Mouse (Mus musculus) T-helper 1 cell (primary cell): Measurements from ENCODE around the gene Aldh8a1.

ENCODE experiments used
- in situ Hi-C: fragments of 300-600 bp; cut with MboI, MseI; formaldehyde crosslinking; loops from one replicate; pipeline ENCODE4 v1.15.1; 2025; ENCODE audit warnings: high pct_unique_total_duplicates

Gene Aldh8a1

DNA sequence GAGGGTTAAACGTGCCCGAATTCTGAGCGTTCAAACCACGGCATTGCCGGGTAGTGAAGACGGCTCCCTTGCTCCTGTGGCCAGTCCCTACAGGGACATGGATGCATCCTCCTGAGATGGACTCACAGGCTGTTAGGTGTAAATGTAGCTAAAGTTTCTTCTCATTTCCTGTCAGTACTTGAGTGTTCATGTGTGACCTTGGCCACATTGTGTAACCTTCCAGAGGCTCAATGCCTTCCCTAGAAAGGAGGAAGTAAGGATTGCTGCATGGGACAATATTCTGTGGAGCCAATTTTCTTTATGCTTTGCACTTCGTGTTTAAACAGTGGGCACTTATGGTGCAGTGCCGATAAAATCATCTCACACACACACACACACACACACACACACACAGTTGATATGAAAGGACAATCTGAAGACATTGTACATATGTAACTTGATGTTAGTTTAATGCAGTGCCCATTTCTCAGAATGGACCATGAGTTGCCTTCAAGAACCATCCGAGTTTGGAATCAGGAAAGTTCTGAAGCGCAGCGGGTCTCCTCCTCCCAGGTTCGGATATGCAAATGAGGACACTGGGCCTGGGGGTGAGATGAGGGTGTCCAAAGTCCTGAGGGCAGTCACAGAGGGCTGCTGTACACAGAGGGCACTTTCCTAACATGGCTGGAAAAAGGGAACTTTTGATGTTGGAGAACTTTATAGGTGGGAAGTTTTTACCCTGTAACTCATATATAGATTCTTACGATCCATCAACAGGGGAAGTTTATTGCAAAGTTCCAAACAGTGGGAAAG, at the start of gene Aldh8a1:
Aldh8a1 (plus strand) TSS at position 610 of the 792 bp plus-strand sequence.
- in situ Hi-C loops: no loop called here

DNA sequence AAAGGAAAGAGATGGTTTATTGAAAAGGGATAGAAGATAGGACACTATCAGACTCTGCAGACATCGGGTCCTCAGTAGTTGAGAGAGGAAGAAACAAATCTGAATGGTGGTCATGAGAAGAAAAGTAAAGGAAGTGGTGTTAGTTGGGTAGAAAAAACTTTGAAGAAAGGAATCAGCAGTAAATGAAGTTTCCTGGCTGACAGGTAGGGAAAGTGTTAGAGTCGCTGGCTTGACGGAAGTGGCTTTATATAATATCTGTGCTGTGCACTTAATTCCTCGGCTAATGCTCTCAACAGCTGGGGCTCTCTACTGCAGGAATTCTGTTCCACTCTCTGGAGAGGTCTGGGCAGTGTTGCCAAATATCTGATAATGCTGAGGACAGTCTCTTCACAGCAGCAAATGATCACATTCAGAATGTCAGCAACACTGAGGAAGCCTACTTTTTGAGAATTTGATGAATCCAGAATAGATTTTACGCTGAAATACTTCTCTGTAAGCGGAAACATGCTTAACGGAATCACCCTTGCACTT, 49.4 kb upstream of the Aldh8a1 start:
- in situ Hi-C loops: no loop called here

DNA sequence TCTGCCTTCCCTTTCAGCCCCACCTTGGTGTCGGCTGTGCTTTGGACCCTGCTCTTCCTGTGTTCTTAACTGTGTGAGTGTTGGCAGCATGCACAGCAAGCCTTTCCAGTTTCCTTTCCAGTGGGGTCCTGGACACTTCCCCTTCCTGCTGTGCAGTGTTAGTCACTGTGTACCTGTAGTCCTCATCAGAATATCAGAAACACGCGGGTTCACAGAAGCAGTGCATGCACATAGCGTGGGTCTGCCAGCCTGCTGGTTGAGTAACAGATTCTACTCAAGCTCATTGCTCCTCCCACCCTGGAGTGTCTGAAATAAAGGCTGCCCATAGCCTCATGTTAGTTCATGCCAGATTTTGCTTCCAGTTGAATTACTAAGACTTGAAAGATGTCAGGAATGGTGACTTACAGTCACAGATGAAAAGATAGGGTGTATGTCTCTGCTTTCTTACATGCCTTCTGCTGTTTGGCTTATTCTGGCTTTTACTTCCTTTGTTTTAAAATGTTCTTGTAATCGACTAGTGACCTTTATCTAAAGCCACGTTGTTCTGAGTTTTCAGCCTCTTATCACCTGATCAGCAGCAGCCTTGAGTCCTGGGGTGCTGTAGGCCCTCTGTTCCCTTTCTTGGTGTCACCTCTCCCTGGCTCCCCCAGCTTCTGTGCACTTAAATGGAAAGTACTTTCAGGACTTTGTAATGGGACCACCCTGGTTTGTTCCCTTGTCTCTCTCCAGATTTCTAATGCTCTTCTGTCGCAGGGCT, 42.6 kb upstream of the Aldh8a1 start:
- in situ Hi-C loops: no loop called here

DNA sequence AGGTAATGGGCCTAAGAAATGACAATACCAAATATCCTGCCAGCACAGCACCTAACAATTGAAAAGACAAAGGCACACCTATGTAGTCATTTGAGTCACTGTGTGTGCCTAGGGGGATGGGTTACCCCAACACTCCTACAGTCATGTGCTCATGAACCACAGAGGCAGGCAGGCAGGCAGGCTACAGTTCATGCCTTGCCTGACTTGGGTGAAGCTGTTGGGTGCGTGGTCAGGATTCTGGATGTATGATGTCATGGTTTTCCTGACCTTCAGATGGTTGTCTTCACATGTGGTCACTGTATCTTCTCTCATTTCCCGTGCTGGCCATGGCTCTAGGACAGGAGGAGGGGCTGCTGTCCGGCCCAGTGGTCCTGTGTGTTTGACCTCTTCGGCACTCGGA, 41.6 kb upstream of the Aldh8a1 start:
- in situ Hi-C loops: no loop called here

DNA sequence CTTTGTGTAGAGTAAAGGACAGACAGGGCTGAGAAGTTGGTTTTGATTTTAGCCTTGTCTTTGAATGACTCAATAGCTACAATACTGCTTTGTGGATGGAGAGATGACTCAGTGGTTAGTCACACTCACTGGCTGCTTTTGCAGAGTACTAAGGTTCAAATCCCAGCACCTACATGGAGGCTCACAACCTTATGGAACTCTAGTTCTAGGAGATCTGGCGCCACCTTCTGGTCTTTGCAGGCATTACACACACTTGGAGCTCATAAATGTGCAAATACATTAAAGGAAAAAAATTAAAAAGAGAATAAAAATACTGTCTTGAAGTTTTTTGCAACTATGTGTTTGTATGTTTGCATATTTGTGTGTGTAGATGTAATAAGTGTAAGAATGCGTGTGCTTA, 39.9 kb upstream of the Aldh8a1 start:
- in situ Hi-C loops: no loop called here

DNA sequence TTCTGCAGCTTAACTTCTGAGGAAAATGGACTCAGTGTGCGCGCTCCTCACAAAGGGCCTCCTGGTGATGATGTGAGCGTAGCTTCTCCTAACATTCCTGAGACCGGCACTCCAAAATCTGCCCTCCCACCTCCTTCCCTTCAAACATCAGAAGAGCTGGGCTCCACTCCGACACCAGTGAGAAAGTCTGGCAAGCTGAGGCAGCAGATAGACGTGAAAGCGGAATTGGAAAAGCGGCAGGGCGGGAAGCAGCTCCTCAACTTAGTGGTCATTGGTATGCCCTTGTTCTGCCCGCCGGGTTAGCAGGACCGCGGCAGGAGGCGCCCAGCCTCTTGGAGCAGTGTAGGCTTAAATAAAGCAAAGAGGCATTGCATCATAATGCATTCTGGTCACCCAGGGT, 35.4 kb upstream of the Aldh8a1 start:
- in situ Hi-C loops: no loop called here

DNA sequence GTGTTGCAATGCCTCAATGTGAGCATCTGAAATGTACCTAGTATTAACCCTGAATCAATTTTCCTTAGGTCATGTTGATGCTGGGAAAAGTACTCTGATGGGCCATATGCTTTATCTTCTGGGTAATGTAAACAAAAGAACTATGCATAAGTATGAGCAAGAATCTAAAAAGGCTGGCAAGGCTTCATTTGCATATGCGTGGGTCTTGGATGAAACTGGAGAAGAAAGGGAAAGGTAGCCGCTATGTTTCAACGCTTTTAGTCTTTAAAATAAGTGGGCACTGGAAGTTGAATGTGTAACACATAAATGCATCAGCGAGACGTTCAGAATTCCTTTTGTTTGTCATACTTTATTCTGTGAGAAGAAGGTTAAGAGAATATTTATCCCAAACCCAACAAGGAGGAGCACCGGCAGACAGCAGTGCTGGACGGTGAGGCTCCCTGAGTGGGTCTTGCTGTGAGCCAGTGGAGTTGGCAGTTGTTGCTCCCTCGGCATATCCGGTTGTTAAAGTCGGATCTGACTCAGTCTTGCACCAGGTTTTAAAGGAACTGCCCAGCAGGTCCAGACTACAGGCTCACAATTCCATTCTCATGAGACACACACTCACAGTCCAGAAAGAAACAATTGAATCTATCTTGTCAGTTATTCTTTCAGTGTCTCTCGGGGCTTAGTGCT, 34.6 kb upstream of the Aldh8a1 start:
- in situ Hi-C loops: no loop called here

DNA sequence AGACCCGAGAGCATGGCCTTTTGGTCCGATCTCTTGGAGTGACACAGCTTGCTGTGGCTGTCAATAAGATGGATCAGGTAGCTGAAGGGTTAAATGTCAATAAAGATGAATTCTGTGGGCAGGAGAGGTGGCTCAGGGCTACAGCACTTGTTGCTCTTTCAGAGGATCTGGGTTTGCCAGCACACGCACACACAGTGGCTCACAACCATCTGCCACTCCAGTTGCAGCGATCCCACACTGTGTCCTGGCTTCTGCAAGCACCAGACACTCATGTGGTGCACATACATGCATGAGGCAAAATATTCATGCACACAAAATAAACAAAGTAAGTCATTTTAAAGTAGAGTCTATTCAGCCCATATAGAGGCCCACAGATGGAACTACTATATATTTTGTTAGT, 29.8 kb upstream of the Aldh8a1 start:
- in situ Hi-C loops: loop anchor here (5.0 kb wide), 1 partner anchor 200 kb away; no protein-coding TSS in a partner anchor

DNA sequence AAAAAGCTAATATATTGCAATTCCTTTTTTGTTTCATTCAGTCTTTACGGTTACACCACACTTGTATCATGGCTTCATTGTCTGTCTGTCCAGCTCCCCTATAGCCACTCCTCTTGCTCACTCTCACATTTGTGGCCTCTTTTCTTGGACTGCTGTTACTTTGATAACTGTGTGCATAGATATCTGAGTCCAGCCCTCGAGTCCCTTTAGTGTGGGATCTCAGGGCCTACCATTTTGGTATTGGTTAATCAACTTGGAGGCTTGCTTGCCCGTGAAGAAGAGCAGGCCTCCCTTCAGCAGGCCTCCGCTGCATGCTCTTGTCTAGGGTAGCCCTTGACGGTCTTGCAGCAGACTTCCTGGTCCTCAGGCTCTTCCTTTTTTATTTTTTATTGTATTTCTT, 27.6 kb upstream of the Aldh8a1 start:
- in situ Hi-C loops: loop anchor here (5.0 kb wide), 1 partner anchor 202 kb away; no protein-coding TSS in a partner anchor

DNA sequence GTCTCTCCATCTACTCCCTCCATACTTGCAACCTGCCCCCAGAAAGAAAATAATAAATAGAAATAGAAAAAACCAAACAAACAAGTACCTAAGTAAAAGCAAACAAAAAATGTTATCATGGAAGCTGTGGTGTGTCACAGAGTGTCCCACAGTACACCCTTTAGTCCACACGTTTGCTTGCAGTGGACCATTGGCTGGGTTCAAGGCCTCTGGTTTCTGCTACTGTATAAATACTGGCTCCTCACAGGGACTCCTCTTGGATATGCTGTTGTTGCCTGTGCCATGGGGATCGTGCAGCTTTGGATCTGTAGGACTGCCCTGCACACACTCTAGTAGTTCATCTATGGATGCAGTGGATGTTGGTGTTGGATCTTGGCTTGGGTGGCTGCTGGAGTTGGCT, 27.1 kb upstream of the Aldh8a1 start:
- in situ Hi-C loops: loop anchor here (5.0 kb wide), 1 partner anchor 203 kb away; no protein-coding TSS in a partner anchor

DNA sequence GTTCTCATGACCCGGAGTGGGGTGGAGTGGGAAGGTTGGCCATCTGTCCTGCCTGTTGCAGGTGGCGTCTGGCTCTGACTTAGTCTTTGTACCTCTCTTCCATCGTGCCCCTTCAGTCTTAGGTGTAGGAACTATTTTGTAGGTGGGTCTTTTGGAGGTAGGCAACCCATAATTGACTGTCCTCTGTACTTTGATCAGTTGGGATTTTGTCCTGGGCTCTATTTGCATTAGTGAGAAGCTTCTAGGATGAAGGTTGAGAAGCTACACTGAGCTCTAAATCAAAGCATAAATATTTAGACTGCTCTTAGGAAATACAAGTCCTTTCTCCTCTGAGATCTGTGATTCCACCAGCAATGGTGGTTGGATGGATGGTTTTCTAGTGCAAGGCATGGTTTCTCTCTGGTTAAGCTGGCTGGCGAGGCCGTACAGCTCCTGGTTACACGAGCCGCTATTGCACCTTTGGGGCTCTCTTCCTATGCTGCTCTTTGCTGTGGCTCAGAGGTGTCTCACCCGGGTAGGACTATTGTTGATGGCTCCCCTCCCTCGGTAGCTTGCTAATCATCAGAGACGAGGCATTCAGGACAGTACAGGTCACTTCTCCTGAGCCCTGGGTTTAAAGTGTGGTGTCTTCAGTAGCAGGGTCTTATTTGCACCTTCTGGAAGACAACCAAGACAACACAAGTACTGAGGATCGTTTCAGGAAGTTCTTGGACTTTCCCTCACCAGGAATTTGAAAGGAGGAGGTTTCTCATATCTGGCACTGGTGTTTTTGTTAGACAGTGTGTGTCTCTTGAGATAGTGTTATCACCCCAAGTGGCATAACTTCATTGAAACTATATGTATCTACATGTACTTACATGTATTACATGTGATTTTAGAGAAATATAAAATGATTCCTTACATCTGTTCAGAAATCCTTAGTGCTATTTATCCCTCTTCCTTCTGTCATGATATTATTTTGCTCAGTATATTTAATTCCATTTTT, 26.3 kb upstream of the Aldh8a1 start:
- in situ Hi-C loops: no loop called here

DNA sequence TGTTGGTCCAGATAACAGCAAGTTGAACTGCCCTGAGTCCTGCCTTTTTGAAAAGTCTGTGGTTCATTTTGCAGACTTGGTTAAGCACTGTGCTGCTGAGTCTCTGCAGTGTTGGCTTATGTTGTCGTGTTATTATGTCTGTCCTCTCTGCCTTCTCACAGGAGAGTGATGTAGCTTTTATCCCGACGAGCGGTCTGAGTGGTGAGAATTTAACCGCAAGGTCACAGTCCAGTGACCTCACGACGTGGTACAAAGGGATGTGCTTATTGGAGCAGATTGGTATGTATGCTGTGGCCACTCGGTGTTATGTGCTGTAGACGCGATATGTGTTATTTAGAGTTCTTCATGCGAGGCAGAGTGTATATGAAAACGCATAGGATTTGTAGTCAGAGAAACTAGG, 25.3 kb upstream of the Aldh8a1 start:
- in situ Hi-C loops: no loop called here

DNA sequence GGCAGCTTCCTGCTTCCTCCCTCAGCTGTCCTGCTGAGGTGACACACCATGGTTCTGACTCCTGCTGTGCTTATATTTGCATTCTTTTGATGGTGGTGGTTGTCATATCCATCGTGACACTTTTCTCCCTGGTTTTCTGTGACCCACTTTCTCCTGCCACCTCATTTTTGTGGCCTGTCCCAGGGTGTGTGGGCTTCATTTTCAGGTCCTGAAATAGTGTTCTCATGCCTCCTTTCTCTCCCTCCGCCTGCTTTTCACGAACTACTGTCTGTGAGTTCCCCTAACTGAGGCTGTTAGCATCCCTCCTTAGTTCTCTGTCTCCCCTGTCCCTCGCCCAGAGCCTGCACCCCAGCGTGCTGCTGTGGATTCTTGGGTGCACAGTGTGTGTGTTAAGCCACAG, 23.2 kb upstream of the Aldh8a1 start:
- in situ Hi-C loops: no loop called here

DNA sequence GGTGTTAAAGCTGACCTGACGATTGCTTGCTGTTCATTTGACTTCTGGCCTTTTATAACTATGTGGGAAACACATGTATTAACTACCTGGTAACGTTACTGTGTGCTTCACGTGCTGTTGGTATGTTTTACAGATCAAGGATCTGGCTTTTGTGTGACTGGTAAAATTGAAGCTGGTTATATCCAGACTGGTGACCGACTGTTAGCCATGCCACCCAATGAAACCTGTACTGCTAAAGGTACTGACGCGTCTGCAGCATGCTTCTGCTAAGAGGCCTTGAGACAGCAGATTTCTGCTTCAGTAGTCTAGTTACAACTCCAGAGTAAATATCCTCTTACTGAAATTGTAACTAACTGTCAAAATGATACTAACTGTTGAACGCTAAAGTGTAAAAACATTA, 22.6 kb upstream of the Aldh8a1 start:
- in situ Hi-C loops: no loop called here

DNA sequence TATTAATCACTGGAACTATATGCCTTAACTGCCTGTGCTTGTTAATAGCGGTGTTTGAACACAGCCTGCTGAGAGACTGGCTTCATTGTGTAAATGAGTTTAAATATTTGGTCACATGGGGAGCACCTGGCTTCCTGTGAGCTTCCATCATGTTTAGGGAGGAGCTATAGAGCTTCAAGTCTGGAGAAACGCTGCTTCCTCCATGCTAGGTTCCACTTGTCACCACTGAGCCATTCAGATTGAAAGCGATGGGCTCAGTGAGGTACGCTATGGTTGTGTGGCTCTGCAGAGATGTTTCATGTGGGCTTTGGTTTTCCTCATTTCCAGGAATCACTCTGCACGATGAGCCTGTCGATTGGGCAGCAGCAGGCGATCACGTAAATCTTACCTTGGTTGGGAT, 19.1 kb upstream of the Aldh8a1 start:
- in situ Hi-C loops: no loop called here

DNA sequence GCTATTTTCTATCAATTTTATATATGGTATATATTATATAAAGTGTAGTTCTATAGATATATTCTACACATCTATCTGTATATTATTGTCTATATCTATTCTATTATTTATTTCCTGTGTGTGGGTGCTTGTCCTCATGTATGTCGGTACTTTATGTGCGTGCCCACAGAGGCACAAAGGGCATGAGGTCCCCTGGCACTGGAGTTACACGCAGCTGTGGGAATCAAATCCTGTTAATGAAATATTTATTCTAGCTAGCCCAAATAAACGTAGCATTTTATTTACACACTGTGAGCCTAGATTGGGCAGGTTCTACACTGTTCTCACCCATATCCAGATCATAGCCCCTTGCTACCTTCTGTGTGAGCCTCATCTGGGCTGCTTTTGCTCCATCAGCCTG, 18.0 kb upstream of the Aldh8a1 start:
- in situ Hi-C loops: no loop called here

DNA sequence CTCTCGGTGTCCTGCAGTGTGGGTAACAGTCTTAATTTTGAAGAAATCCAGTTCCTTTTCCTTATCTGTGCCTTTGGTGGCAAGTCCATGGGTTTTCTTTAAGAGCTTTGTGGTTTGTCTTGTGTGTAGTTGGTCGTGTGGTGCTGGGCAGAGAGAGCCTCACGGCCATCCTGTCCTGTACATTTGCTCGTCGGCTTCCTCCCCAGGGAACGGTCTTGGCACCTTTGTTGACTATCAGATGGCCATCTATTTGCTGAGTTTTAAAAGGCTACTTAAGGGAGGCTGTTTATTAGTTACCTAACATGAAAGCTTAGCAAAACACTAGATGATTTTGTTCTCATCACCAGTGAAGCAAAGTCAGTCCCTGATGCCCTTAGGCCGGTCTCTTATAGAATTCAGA, 15.2 kb upstream of the Aldh8a1 start:
- in situ Hi-C loops: no loop called here

DNA sequence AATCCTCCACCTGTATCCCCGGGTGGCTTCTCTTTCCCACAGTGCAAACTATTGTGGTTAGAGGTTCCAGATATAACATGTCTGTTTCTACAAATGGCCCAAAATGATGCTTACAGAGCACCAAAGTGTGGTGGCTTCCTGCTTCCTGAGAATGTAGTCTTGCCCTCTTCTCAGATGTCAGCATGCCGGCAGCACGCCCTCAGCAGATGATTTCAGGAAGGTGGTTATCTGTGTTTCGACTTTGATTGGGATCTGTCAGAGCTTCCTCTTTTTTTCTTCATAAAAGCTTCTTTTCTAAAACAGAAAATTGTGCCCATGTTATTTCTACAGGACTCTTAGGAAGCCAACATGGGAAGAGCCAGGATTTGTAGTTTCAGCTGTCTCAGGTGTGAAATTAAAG, 13.8 kb upstream of the Aldh8a1 start:
- in situ Hi-C loops: no loop called here

DNA sequence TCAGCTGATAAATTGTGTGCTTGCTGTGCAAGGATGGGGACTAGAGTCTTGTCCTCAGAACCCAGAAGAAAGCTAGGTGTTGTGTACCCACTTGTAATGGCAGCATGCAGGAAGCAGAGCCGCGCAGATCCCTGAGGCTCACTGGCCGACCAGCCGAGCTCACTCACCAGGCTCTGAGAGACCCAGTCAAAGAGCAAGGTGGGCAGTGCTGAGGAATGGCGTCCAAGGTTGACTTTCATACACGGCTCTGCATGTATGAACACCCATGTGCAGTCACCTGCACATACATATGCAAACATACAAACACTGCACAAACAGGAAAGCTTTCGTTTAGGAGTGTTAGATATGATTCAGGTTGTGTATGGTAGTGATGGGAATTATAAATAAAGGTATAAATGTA, 12.1 kb upstream of the Aldh8a1 start:
- in situ Hi-C loops: no loop called here

DNA sequence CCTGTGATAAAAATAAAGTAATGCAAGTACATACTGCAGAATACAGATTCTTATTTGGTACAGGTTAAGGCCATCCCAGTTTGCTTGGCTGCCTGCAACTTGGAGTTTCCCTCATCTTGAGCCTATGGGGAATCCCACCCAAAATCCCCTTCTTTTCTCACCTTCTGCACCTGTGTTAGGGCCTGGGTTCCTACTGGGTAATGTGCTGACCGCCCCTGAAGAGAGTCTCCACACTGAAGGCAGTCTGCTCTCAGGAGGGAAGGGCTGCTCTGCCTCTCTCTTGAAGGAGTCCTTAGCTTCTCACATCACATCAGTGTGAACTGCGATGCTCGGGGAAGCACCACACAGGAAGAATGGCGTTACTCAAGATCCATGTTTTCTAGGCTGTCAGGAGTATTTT, 11.2 kb upstream of the Aldh8a1 start:
- in situ Hi-C loops: no loop called here

DNA sequence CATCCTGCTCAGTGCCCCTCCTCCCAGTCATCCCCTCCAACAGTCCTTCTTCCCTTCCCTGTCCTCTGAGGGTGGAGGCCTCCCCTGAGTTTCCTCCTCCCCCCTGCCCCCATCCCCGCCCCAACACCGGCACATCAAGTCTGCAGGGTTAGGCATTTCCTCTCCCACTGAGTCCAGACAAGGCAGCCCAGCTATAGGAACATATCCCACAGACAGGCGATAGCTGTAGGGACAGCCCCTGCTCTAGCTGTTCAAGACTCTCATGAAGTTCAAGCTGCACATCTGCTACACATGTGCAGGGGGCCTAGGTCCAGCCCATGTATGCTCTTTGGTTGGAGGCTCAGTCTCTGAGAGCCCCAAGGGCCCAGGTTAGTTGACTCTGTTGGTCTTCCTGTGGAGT, 10.6 kb upstream of the Aldh8a1 start:
- in situ Hi-C loops: no loop called here
